Mouse (Mus musculus): ENCODE results near the gene Nbas. TPM values are rescaled to one million over a fixed set of nuclear protein-coding genes. Genes with fewer than 3 reads are reported as not detected.

Gene Nbas
- 10 to 100 TPM in 1 of 2 experiments, 1 to 10 TPM in 1; 3.6 to 14.1 TPM for polyA plus RNA-seq (2012; fragmentation: generic; extraction: Trizol)

GRCm38 (mm10) chr12:13268826-13269449, at the start of gene Nbas:
TSS of gene Nbas (plus strand) at chr12:13269133.

GRCm38 (mm10) chr12:13248691-13249572, 20.0 kb upstream of the Nbas start, which contains the start of gene Ddx1:
TSS of gene Ddx1 (minus strand) at chr12:13249213.

Other genes with a start within 250 kb of the Nbas start
- gene Ddx1, start 19.9 kb upstream of the Nbas start, polyA plus RNA-seq (2012; fragmentation: generic; extraction: Trizol): 10 to 100 TPM in 1 of 2 experiments, 1 to 10 TPM in 1; 5.4 to 30.2 TPM

All from C3H10T1/2 (cell line).